Mouse (Mus musculus) G1E (cell line): Measurements from ENCODE around the gene AB124611. TPM values are rescaled to one million over a fixed set of nuclear protein-coding genes. Genes with fewer than 3 reads are reported as not detected.
"Not testable (repeated sequence)": the region's sequence is repeated elsewhere in the genome, so short reads cannot be mapped to it uniquely, and the experiment has no call there.

Experiments used
- ATAC-seq: 2 replicates; pipeline ENCODE4 v1.8.0; 2016; ENCODE audit warnings: mild to moderate bottlenecking; ENCODE audit not compliant: insufficient number of reproducible peaks, poor library complexity, low FRiP score, severe bottlenecking; ENCODE audit errors: extremely low read depth
- DNase-seq: peaks from one replicate; pipeline ENCODE4 v3.0.0; 2012; ENCODE audit warnings: low spot score
- H3K27me3 ChIP-seq: 2 replicates; pipeline ENCODE4 v1.6.1; 2012; ENCODE audit warnings: mild to moderate bottlenecking, low read length, inconsistent platforms; ENCODE audit not compliant: insufficient read depth
- H3K36me3 ChIP-seq: replicated peaks from 2 replicates; pipeline ENCODE3; 2012; ENCODE audit warnings: mild to moderate bottlenecking, inconsistent platforms
- H3K4me1 ChIP-seq: 2 replicates; pipeline ENCODE4 v1.6.1; 2012; ENCODE audit warnings: low read depth, low read length, inconsistent platforms, mixed read lengths; ENCODE audit not compliant: insufficient read depth
- H3K4me3 ChIP-seq: 2 replicates; pipeline ENCODE4 v1.5.1; 2012; ENCODE audit warnings: low read depth, mild to moderate bottlenecking, inconsistent platforms, low read length, moderate library complexity, mixed read lengths
- H3K9me3 ChIP-seq: replicated peaks from 2 replicates; pipeline ENCODE4 v1.6.1; 2012; ENCODE audit warnings: inconsistent platforms
- CTCF ChIP-seq: IDR thresholded peaks from 2 replicates; pipeline ENCODE4 v1.5.1; 2012; ENCODE audit warnings: low read depth, low read length, inconsistent platforms, mixed read lengths
- GATA1 ChIP-seq: IDR thresholded peaks from 2 replicates; pipeline ENCODE4 v1.6.1; 2012; ENCODE audit warnings: borderline replicate concordance, low read length, inconsistent platforms, mixed read lengths
- GATA2 ChIP-seq: IDR thresholded peaks from 2 replicates; pipeline ENCODE4 v1.6.1; 2012; ENCODE audit warnings: low read depth, low read length, inconsistent platforms, borderline replicate concordance
- POLR2AphosphoS5 ChIP-seq: IDR thresholded peaks from 2 replicates; pipeline ENCODE4 v1.6.1; 2012; ENCODE audit warnings: low read depth, low read length, inconsistent platforms; ENCODE audit not compliant: insufficient replicate concordance
- TAL1 ChIP-seq: conservative IDR thresholded peaks from 2 replicates; pipeline ENCODE4 v1.6.1; 2012; ENCODE audit warnings: low read depth, low read length, inconsistent platforms, mixed read lengths
- polyA plus RNA-seq: library from polyadenylated mRNA; stranded (reverse); fragments of >175 nt; gene quantifications from 2 replicates; pipeline ENCODE4 v1.2.3, GENCODE M21; 2012
- total RNA-seq, 2 experiments: library from RNA; stranded (forward) in 1 of 2; stranded (reverse) in 1 of 2; fragments of 200-1000 nt in 1 of 2; fragments of >200 nt in 1 of 2; fragmentation: Nextera tagmentation in 1 of 2; gene quantifications; 2 replicates each; pipeline ENCODE4 v1.2.3; 2014 to 2017

Gene AB124611
- total and polyA plus RNA-seq, 3 experiments = 2.4 to 5.5 (median 2.9) TPM

DNA sequence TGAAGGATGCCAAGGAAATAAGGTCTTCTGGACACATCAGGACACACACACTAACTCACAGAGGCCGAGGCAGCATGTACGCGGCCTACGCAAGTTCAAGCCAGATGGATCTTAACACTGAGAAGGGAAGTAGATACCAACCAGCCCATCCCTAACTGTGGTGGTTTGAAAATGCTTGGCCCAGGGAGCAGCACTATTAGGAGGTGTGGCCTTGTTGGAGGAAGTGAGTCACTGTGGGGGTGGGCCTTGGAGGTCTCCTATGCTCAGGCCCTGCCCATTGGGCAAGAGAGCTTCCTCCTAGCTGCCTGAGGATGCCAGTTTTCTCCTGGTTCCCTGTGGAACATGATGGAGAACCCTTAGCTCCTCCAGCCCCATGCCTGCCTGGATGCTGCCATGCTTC is 12.5 kb upstream of the AB124611 start:
- peaks cover 6% of the 10 kb centered on the region for H3K9me3 ChIP-seq
- no peak for TF ChIP-seq TAL1
- H3K4me1 ChIP-seq = peaks cover 33% of the 10 kb centered on the region
- H3K27me3 ChIP-seq = peaks cover 2% of the 10 kb centered on the region; the same call in 1 of the 2 replicates
- ATAC-seq (no peak), DNase-seq (no peak)
- peaks cover 8% of the 10 kb centered on the region for H3K36me3 ChIP-seq
- no peak overlapping the region for H3K4me3 ChIP-seq

DNA sequence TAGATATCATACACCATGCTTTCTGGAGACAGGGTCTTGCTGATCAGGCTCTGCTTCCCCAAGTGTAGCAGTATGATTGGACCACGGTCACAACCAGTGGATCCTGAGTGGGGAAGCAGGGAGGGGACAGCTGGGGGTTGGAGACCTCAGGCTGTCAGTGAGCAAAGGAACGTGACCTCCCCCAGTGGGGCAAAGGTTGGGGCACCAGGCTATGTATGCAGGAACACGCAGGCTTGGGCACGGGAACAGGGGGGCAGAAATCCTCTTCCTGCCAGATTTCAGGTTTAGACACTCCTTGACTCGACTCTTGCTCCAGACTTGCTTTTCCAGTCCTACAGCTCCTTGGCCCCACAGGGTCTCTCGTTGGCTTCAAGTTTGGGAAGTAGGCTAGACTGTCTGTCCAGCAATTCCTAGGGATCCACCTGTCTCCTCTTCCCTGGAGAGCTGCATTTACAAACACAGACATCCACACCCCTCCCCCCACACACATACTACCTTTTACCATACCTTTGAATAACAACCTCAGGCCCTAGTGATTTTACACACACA is 8.0 kb upstream of the AB124611 start:
- ATAC-seq = no peak
- H3K9me3 ChIP-seq = peaks cover 6% of the 10 kb centered on the region
- TF ChIP-seq GATA1 (no peak), CTCF (no peak), TAL1 (no peak), POLR2AphosphoS5 (no peak), GATA2 (no peak)

DNA sequence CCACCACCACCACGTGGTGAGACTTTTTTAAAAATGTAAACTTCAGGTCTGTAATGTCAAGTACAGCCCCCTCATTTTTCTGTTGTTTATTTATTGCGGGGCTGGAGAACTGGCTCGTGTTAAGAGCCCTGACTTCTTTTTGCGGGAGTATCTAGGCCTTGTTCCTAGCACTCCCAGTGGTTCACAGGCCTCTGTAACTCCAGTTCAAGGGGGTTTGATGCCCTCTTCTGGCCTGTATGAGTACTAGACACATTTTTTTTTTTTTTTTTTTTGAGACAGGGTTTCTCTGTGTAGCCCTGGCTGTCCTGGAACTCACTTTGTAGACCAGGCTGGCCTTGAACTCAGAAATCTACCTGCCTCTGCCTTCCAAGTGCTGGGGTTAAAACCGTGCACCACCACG is 7.3 kb upstream of the AB124611 start:
- not testable (repeated sequence) for H3K27me3 ChIP-seq, H3K4me3 ChIP-seq, DNase-seq, H3K9me3 ChIP-seq, ATAC-seq, H3K36me3 ChIP-seq
- peaks cover 10% of the 10 kb centered on the region for H3K4me1 ChIP-seq

More for the DNA sequence above, 8.0 kb upstream of the AB124611 start:
- Histone ChIP-seq H3K27me3 (peaks cover 6% of the 10 kb centered on the region; the same call in 1 of the 2 replicates), H3K36me3 (no peaks in the 10 kb centered on the region), H3K4me3 (no peak overlapping the region), H3K4me1 (peaks cover 10% of the 10 kb centered on the region)
- DNase-seq = no peak

DNA sequence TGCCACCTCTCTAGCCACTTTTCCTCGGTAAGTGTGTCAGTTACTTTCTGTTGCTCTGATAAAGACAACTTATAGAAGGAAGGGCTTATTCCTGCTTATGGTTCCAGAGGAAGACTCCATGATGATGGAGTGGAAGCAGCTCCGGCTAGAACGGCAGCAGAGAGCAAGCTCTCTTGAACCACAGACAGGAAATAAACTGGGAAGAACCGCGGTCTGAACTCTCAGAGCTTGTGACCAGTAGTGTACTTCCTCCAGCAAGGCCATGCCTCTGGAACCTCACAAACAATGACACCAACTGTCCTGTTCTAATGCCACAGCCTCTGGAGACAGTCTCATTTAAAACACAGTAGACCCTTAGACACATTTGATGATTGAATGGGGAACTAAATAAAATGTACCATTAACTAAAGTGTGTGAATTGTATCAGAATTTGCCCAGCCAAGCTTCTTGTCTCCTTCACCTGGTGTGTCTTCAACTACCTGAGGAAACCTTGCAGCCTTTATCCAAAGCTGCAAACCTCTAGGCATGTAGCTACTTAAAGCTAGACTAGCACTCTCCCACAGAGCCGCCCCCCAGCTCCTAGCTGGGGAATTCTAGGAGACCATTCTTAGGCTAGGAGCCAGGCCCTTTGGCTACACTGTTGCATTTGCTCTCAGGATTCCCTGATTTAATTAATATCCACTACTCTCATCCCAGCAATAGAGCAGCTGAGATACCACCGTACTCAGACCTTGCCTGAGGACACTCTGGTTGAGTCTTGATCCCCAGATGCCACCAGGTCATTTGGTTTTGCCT is 637 bp upstream of the AB124611 start:
- TF ChIP-seq GATA2 (no peak), TAL1 (no peak), CTCF (no peak), GATA1 (no peak), POLR2AphosphoS5 (no peak)
- H3K4me1 ChIP-seq = peaks cover 21% of the 10 kb centered on the region
- DNase-seq (no peak), ATAC-seq (no peak)
- H3K9me3 ChIP-seq = no peaks in the 10 kb centered on the region
- no peaks in the 10 kb centered on the region for H3K36me3 ChIP-seq
- peaks cover 12% of the 10 kb centered on the region for H3K27me3 ChIP-seq
- no peak overlapping the region for H3K4me3 ChIP-seq

DNA sequence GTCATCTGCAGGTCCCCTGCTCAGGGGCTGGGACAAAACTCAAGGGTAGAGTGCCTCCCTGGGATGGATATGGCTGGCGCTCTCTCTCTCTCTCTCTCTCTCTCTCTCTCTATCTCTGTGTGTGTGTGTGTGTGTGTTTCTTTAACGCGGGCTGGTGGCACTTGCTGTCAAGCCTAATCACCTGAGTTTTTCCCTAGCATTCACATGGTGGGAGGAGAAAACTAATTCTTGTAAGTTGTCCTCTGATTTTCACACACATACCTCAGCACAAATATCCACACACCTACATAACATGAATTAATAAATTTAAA is 613 bp downstream of the AB124611 start:
- Histone ChIP-seq H3K36me3 (no peaks in the 10 kb centered on the region), H3K4me1 (peaks cover 21% of the 10 kb centered on the region), H3K4me3 (no peak overlapping the region), H3K9me3 (no peaks in the 10 kb centered on the region), H3K27me3 (peaks cover 12% of the 10 kb centered on the region)
- ATAC-seq (no peak), DNase-seq (no peak)
- no peak for TF ChIP-seq GATA1

DNA sequence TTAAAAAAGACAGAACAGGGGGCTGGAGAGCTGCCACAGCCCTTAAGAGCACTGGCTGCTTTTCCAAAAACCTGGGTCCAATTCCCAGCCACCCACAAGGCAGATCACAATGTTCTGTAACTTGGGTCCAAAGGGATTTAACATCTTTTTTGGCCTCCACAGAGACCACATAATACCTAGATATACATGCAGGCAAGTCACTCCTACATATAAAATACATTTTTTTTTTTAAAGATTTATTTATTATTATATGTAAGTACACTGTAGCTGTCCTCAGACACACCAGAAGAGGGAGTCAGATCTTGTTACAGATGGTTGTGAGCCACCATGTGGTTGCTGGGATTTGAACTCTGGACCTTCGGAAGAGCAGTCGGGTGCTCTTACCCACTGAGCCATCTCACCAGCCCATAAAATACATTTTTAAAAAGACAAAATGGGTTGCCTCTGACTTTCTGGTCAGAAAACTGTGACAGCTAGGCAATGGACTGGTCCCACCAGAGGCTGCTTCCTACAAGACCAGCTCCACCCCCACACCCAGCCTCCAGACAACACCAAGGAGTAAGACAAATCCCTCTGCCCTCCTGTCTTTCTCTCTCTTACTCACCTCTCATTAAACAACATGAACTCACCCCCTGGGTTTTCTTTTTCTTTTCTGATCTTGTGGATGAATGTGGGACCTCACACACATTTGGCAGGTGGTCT is 1.3 kb downstream of the AB124611 start:
- no peak for TF ChIP-seq CTCF
- TF ChIP-seq TAL1 = no peak
- TF ChIP-seq POLR2AphosphoS5 = no peak
- no peak for TF ChIP-seq GATA2
- TF ChIP-seq GATA1 = no peak
- DNase-seq (no peak), ATAC-seq (no peak)
- H3K36me3 ChIP-seq = no peaks in the 10 kb centered on the region
- no peaks in the 10 kb centered on the region for H3K9me3 ChIP-seq
- no peak overlapping the region for H3K4me3 ChIP-seq
- H3K4me1 ChIP-seq = peaks cover 21% of the 10 kb centered on the region
- H3K27me3 ChIP-seq = peaks cover 9% of the 10 kb centered on the region

DNA sequence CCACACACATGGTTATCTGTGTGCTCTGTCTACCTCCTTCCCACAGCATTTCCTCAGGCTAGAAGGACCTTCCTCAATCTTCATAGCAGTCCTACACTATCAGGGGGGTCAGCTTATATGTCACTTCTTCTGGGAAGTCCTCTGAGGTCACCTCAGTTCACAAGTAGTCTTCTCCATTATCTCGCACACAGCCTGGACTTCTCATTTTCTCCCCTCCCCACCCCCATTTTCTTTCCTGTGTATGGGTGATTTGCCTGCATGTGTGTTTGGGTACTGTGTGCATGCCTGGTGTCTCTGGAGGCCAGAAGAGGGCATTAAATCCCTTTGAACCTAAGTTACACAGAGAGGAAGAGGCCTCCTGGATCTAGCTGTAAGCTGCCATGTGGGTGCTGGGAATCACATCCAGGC is 1.9 kb downstream of the AB124611 start:
- DNase-seq (no peak), ATAC-seq (no peak)
- Histone ChIP-seq H3K4me1 (peaks cover 21% of the 10 kb centered on the region), H3K27me3 (peaks cover 8% of the 10 kb centered on the region), H3K4me3 (no peak overlapping the region), H3K36me3 (no peaks in the 10 kb centered on the region), H3K9me3 (no peaks in the 10 kb centered on the region)
- TF ChIP-seq TAL1 (no peak; the same call in 1 of the 2 replicates), POLR2AphosphoS5 (no peak), GATA1 (no peak), CTCF (no peak), GATA2 (no peak)
